Mouse (Mus musculus): ENCODE results near the gene Chst11. TPM values are rescaled to one million over a fixed set of nuclear protein-coding genes. Genes with fewer than 3 reads are reported as not detected.
A peak's percentile ranks its signal among the peaks of the same experiment; 100 is the strongest.

Gene Chst11
- polyA plus RNA-seq, 1 experiment from 2014 or later = 4.4 TPM

DNA sequence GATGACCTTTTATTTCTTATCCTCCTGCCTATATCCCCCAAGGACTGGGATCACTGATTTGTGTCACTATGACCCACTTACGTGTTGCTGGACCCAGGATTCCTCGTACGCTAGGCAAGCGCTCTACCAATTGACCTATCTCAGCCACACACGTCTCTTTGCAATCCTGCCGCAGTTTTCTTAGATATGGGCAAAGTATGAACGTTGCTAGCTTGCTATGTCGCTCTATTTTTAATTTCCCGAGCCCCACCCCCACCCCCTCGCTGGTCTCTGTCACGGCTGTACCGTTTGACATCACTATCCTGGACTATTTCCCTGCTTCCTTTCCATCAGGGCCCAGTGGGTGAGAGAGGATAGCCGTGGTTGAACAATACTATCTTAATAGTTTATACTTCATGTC lies 31.5 kb downstream of the Chst11 start:
- Histone ChIP-seq H3K9me3 (ENCODE audit: control insufficient read depth, low read length) (no peaks in the 10 kb centered on the region), H3K36me3 (ENCODE audit: control insufficient read depth, insufficient read depth, low read length) (no peaks in the 10 kb centered on the region), H3K27me3 (replicated peaks; ENCODE audit: control insufficient read depth, insufficient read depth, low read length) (no peaks in the 10 kb centered on the region), H3K27ac (replicated peaks; ENCODE audit: low read depth, low read length) (no peak overlapping the region), H3K9ac (ENCODE audit: low read depth, low read length) (no peak overlapping the region), H3K4me1 (ENCODE audit: control insufficient read depth, insufficient read depth, low read length) (peaks cover 16% of the 10 kb centered on the region), H3K4me3 (ENCODE audit: low read depth, low read length) (no peak overlapping the region), H3K4me2 (ENCODE audit: low read depth, low read length) (no peak overlapping the region)
- WGBS = 83% methylated on average over 13 of the region's 13 CpGs
- DNase-seq (ENCODE audit: low spot score) (no peak), ATAC-seq (ENCODE audit: low read depth) (no peak)

DNA sequence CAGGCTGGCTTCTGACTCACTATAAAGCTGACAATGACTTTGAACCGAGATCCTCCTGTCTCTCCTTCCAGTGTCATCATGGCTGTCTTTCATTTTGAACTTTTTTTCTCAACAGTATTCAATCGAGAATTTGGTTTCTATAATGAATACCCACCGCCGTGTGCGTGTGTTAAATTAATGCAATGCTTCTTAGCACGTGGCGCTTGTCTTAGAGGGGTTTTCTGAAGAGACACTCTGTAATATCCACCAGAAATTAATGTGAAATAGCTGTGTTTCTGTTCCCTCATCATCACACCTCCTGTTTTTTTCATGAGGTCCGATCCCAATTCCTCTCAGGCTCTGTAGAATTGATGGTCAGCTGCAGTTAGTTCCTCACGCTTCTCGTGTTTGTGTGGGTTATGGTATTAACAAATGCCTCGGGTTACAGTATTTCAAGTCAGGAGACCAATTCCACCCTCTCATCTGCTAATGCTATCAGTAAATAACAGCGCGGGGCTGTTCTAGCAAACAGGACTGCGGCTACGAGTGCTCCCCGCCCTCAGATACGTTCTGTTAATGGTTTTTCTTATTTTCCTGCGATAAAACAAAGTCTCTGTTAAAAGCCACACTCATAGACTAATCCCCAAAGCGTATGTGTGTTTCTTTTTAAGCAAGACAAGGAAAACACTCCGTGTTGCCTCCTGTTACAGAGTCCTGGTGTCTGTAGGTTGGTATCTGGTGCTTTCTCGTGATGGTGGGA lies 32.6 kb downstream of the Chst11 start:
- H3K4me2 ChIP-seq (ENCODE audit: low read depth, low read length) = peak overlapping the region; percentile 25; the same call in 1 of the 2 replicates
- no peaks in the 10 kb centered on the region for H3K36me3 ChIP-seq (ENCODE audit: control insufficient read depth, insufficient read depth, low read length)
- no peak overlapping the region for H3K4me3 ChIP-seq (ENCODE audit: low read depth, low read length)
- peaks cover 16% of the 10 kb centered on the region for H3K4me1 ChIP-seq (ENCODE audit: control insufficient read depth, insufficient read depth, low read length)
- ATAC-seq (ENCODE audit: low read depth) (no peak), DNase-seq (ENCODE audit: low spot score) (no peak)
- H3K27me3 ChIP-seq (replicated peaks; ENCODE audit: control insufficient read depth, insufficient read depth, low read length) = no peaks in the 10 kb centered on the region
- no peak overlapping the region for H3K27ac ChIP-seq (replicated peaks; ENCODE audit: low read depth, low read length)
- H3K9me3 ChIP-seq (ENCODE audit: control insufficient read depth, low read length) = no peaks in the 10 kb centered on the region
- WGBS = 60% methylated on average over 21 of the region's 21 CpGs
- H3K9ac ChIP-seq (ENCODE audit: low read depth, low read length) = no peak overlapping the region

DNA sequence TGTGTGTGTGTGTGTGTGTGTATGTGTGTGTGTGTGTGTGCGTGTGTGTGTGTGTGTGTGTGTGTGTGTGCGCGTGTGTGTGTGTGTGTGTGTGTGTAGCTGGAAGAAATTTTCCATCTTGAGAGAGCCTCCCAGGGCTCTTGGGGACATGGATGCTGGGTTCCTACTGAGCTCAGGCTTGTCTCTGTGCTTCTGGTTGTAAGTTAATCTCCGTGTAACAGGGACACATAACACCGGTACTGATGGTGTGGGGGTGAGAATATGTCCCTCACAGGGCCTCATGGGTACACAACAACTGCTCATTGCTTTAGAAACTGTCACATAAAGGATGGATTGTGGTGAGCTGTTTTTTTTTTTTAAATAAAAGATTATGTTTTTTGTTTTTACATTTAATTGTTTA lies 33.2 kb downstream of the Chst11 start:
- no peak overlapping the region for H3K9ac ChIP-seq (ENCODE audit: low read depth, low read length)
- H3K27ac ChIP-seq (replicated peaks; ENCODE audit: low read depth, low read length) = no peak overlapping the region
- H3K4me2 ChIP-seq (ENCODE audit: low read depth, low read length) = no peak overlapping the region
- H3K27me3 ChIP-seq (replicated peaks; ENCODE audit: control insufficient read depth, insufficient read depth, low read length) = no peaks in the 10 kb centered on the region
- ATAC-seq (ENCODE audit: low read depth) = no peak
- H3K36me3 ChIP-seq (ENCODE audit: control insufficient read depth, insufficient read depth, low read length) = no peaks in the 10 kb centered on the region
- no peaks in the 10 kb centered on the region for H3K9me3 ChIP-seq (ENCODE audit: control insufficient read depth, low read length)
- WGBS = 45% methylated on average over 5 of the region's 5 CpGs
- peaks cover 16% of the 10 kb centered on the region for H3K4me1 ChIP-seq (ENCODE audit: control insufficient read depth, insufficient read depth, low read length)
- H3K4me3 ChIP-seq (ENCODE audit: low read depth, low read length) = no peak overlapping the region
- no peak for DNase-seq (ENCODE audit: low spot score)

DNA sequence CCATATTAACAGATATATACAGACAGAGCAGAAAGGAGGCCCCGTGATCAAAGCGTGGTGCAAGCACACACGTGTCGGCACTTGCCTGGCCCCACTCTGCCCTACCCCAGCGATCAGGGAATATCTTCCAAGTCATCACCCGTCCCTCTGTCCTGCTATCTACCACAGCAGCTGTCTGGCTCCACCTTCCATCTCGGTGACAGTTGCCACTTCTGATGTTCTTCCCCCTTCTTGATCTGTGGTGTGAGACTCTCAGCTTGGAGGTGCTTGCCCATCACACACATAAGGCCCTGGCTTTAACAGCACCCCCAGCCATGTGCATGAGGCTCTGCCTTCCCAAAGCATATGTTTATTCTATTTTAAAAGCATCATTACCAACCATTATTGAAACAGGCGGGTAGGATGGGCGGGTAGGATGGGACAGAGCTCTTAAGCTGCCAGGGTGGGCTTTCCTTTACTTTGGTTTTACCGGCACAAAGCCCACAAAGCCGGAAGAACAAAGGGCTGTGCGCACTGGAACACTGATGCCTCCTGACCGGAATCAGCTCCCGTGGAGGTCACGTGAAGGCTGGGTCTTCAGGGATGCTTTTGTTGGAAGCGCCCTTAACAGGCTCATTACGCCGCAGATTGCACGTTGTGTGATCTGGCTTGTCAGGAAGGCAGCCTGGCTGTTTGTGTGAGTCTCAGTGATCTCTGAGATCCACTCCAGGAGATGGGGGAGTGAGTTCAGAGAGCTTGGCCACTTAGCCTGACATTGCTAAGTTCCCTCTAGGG lies 34.4 kb downstream of the Chst11 start:
- Histone ChIP-seq H3K4me2 (ENCODE audit: low read depth, low read length) (peak overlapping the region; percentile 27), H3K27ac (replicated peaks; ENCODE audit: low read depth, low read length) (peak overlapping the region; percentile 9; the same call in 1 of the 2 replicates), H3K4me3 (ENCODE audit: low read depth, low read length) (no peak overlapping the region), H3K36me3 (ENCODE audit: control insufficient read depth, insufficient read depth, low read length) (no peaks in the 10 kb centered on the region), H3K9me3 (ENCODE audit: control insufficient read depth, low read length) (no peaks in the 10 kb centered on the region), H3K27me3 (replicated peaks; ENCODE audit: control insufficient read depth, insufficient read depth, low read length) (no peaks in the 10 kb centered on the region), H3K9ac (ENCODE audit: low read depth, low read length) (no peak overlapping the region), H3K4me1 (ENCODE audit: control insufficient read depth, insufficient read depth, low read length) (peaks cover 16% of the 10 kb centered on the region)
- ATAC-seq (ENCODE audit: low read depth) (peak; percentile 77; the same call in 1 of the 2 replicates), DNase-seq (ENCODE audit: low spot score) (peak; percentile 85)
- 42% methylated on average over 19 of the region's 19 CpGs for WGBS

DNA sequence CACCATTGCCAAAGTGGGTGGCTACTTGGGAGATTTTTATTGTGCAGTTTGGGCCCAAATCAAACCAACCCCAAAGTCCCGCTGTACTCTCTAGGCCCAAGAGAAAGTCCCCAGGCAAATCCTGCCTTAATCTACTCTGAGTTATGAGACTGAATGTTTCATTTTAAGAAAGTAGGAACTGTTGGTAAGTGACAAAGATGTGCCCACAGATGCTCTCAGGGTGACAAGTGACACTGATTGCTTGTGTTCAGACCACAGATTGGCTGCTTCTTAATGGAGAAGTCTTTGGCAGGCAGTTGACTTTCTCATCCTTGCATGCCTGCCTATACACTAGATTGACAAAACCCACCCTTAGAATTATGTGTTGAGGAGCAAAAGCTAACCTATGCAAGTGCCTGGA lies 37.3 kb downstream of the Chst11 start:
- no peaks in the 10 kb centered on the region for H3K9me3 ChIP-seq (ENCODE audit: control insufficient read depth, low read length)
- ATAC-seq (ENCODE audit: low read depth) (no peak), DNase-seq (ENCODE audit: low spot score) (no peak)
- no peak overlapping the region for H3K27ac ChIP-seq (replicated peaks; ENCODE audit: low read depth, low read length)
- 100% methylated on average over 1 of the region's 1 CpGs for WGBS
- no peak overlapping the region for H3K4me2 ChIP-seq (ENCODE audit: low read depth, low read length)
- H3K4me1 ChIP-seq (ENCODE audit: control insufficient read depth, insufficient read depth, low read length) = peaks cover 16% of the 10 kb centered on the region
- no peak overlapping the region for H3K9ac ChIP-seq (ENCODE audit: low read depth, low read length)
- no peak overlapping the region for H3K4me3 ChIP-seq (ENCODE audit: low read depth, low read length)
- H3K27me3 ChIP-seq (replicated peaks; ENCODE audit: control insufficient read depth, insufficient read depth, low read length) = no peaks in the 10 kb centered on the region
- H3K36me3 ChIP-seq (ENCODE audit: control insufficient read depth, insufficient read depth, low read length) = no peaks in the 10 kb centered on the region

DNA sequence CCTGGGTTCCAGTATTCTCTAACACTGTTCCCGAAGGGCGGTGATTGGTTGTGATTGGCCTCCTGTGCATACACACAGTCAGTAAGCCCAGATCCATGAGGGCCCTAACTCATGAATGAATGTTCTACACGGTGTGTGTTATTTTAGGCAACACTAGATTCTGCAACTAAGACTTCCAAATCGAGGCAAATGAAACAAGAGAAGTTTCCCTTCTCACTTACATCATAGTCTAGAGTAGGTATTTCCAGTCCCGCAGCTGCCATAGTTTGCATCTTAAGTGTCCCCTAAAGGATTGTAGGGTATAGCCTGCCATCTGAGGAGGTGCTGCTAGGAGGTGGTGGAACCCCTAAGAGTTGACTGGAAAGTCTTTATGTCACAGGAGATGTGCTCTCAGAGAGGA lies 40.9 kb downstream of the Chst11 start:
- no peaks in the 10 kb centered on the region for H3K27me3 ChIP-seq (replicated peaks; ENCODE audit: control insufficient read depth, insufficient read depth, low read length)
- no peak overlapping the region for H3K4me2 ChIP-seq (ENCODE audit: low read depth, low read length)
- no peaks in the 10 kb centered on the region for H3K9me3 ChIP-seq (ENCODE audit: control insufficient read depth, low read length)
- DNase-seq (ENCODE audit: low spot score) (no peak), ATAC-seq (ENCODE audit: low read depth) (no peak)
- no peaks in the 10 kb centered on the region for H3K36me3 ChIP-seq (ENCODE audit: control insufficient read depth, insufficient read depth, low read length)
- WGBS = 82% methylated on average over 5 of the region's 5 CpGs
- no peak overlapping the region for H3K27ac ChIP-seq (replicated peaks; ENCODE audit: low read depth, low read length)
- H3K4me1 ChIP-seq (ENCODE audit: control insufficient read depth, insufficient read depth, low read length) = no peaks in the 10 kb centered on the region
- no peak overlapping the region for H3K9ac ChIP-seq (ENCODE audit: low read depth, low read length)
- no peak overlapping the region for H3K4me3 ChIP-seq (ENCODE audit: low read depth, low read length)

DNA sequence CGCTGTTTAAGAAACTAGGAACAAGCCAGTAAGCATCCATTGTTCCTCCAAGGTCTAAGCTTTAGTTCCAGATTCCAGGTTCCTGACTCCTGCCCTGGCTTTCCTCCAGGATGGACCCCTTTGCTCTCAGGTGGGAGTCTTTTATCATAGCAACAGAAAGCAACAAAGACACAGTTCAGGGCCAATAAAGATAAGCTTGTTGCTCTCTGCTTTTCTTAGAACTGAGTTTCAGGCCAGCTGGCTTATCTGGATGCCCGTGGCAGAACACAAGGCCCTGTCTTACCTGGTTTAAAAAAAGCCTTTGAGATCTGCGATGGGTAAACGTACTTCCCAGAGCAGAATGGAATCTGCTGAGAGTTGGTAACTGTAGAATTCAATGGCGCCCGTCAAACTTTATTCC lies 42.4 kb downstream of the Chst11 start:
- Histone ChIP-seq H3K9me3 (ENCODE audit: control insufficient read depth, low read length) (no peaks in the 10 kb centered on the region), H3K27ac (replicated peaks; ENCODE audit: low read depth, low read length) (no peak overlapping the region), H3K4me2 (ENCODE audit: low read depth, low read length) (no peak overlapping the region), H3K27me3 (replicated peaks; ENCODE audit: control insufficient read depth, insufficient read depth, low read length) (no peaks in the 10 kb centered on the region), H3K9ac (ENCODE audit: low read depth, low read length) (no peak overlapping the region), H3K4me3 (ENCODE audit: low read depth, low read length) (no peak overlapping the region), H3K36me3 (ENCODE audit: control insufficient read depth, insufficient read depth, low read length) (no peaks in the 10 kb centered on the region), H3K4me1 (ENCODE audit: control insufficient read depth, insufficient read depth, low read length) (no peaks in the 10 kb centered on the region)
- DNase-seq (ENCODE audit: low spot score) (no peak), ATAC-seq (ENCODE audit: low read depth) (no peak)
- 88% methylated on average over 6 of the region's 6 CpGs for WGBS

DNA sequence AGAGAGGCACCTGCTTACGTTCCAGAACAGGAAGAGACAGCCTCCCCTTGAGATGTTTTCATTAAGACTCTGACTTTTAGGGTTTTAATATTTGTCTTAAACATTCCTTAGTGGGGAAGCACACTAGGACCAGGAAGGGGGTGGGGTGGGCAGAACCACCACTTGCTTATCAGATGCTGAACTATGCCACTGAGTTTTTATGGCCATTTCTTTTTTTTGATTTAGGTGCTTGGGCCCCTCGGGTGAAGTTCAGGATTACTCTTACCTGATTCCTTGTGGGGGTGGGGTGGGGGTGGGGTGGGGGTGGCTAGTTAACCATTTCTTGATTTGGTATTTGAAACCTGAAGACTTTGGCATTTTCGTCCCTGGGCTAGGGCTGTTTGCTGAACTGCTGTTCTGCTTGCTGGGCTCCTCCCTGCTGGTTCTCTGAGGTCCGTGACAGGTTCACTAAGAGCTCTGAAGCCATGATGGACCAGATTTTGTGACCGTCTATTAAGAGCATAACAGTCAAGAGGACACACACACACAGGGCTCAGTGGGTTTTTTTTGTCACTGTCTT lies 44.9 kb downstream of the Chst11 start:
- no peaks in the 10 kb centered on the region for H3K9me3 ChIP-seq (ENCODE audit: control insufficient read depth, low read length)
- 50% methylated on average over 4 of the region's 5 CpGs for WGBS
- no peak for DNase-seq (ENCODE audit: low spot score)
- no peak overlapping the region for H3K9ac ChIP-seq (ENCODE audit: low read depth, low read length)
- no peaks in the 10 kb centered on the region for H3K27me3 ChIP-seq (replicated peaks; ENCODE audit: control insufficient read depth, insufficient read depth, low read length)
- no peaks in the 10 kb centered on the region for H3K4me1 ChIP-seq (ENCODE audit: control insufficient read depth, insufficient read depth, low read length)
- H3K36me3 ChIP-seq (ENCODE audit: control insufficient read depth, insufficient read depth, low read length) = no peaks in the 10 kb centered on the region
- no peak overlapping the region for H3K4me3 ChIP-seq (ENCODE audit: low read depth, low read length)
- ATAC-seq (ENCODE audit: low read depth) = no peak
- H3K27ac ChIP-seq (replicated peaks; ENCODE audit: low read depth, low read length) = no peak overlapping the region
- H3K4me2 ChIP-seq (ENCODE audit: low read depth, low read length) = no peak overlapping the region
